Mouse (Mus musculus): ENCODE results near the gene St7. TPM values are rescaled to one million over a fixed set of nuclear protein-coding genes. Genes with fewer than 3 reads are reported as not detected.
A peak's percentile ranks its signal among the peaks of the same experiment; 100 is the strongest.

Gene St7
- total and polyA plus RNA-seq, 2 experiments from 2014 or later, result 17.7 to 38.5 TPM

GRCm38 (mm10) chr6:17742209-17742608 is 49.5 kb downstream of the St7 start:
- Histone ChIP-seq H3K9me3 (replicated peaks; ENCODE audit: control insufficient read depth, low read length) (no peaks in the 10 kb centered on the region), H3K27ac (ENCODE audit: low read depth) (peak overlapping the region; percentile 30; the same call in 1 of the 2 replicates), H3K4me3 (ENCODE audit: low read depth, low read length) (no peak overlapping the region), H3K36me3 (replicated peaks; ENCODE audit: control insufficient read depth, insufficient read depth, low read length) (no peaks in the 10 kb centered on the region), H3K4me1 (ENCODE audit: control insufficient read depth, insufficient read depth) (peaks cover 24% of the 10 kb centered on the region), H3K9ac (replicated peaks; ENCODE audit: low read depth, low read length) (no peak overlapping the region), H3K27me3 (ENCODE audit: control insufficient read depth, insufficient read depth, low read length) (no peaks in the 10 kb centered on the region), H3K4me2 (ENCODE audit: low read depth, low read length) (no peak overlapping the region)
- no peak for ATAC-seq (ENCODE audit: insufficient read depth, low read depth)
- TF ChIP-seq CTCF (IDR thresholded peaks at IDR 0.05; ENCODE audit: low read depth), result no peak
- TF ChIP-seq EP300 (IDR thresholded peaks at IDR 0.05; ENCODE audit: low read depth), result no peak
- WGBS, result 87% methylated on average over 4 of the region's 4 CpGs
- no peak for DNase-seq (ENCODE audit: low spot score)

GRCm38 (mm10) chr6:17743325-17743724 is 50.6 kb downstream of the St7 start:
- no peak for TF ChIP-seq CTCF (IDR thresholded peaks at IDR 0.05; ENCODE audit: low read depth)
- TF ChIP-seq EP300 (IDR thresholded peaks at IDR 0.05; ENCODE audit: low read depth), result no peak
- Histone ChIP-seq H3K4me2 (ENCODE audit: low read depth, low read length) (no peak overlapping the region), H3K27ac (ENCODE audit: low read depth) (peak overlapping the region; percentile 12), H3K27me3 (ENCODE audit: control insufficient read depth, insufficient read depth, low read length) (no peaks in the 10 kb centered on the region), H3K4me3 (ENCODE audit: low read depth, low read length) (no peak overlapping the region), H3K4me1 (ENCODE audit: control insufficient read depth, insufficient read depth) (peaks cover 16% of the 10 kb centered on the region), H3K9me3 (replicated peaks; ENCODE audit: control insufficient read depth, low read length) (no peaks in the 10 kb centered on the region), H3K36me3 (replicated peaks; ENCODE audit: control insufficient read depth, insufficient read depth, low read length) (no peaks in the 10 kb centered on the region), H3K9ac (replicated peaks; ENCODE audit: low read depth, low read length) (no peak overlapping the region)
- 11% methylated on average over 4 of the region's 4 CpGs for WGBS
- no peak for DNase-seq (ENCODE audit: low spot score)
- peak; percentile 77 for ATAC-seq (ENCODE audit: insufficient read depth, low read depth)

GRCm38 (mm10) chr6:17747724-17748123 is 55.0 kb downstream of the St7 start:
- no peak overlapping the region for H3K4me3 ChIP-seq (ENCODE audit: low read depth, low read length)
- H3K9ac ChIP-seq (replicated peaks; ENCODE audit: low read depth, low read length), result no peak overlapping the region
- no peak overlapping the region for H3K4me2 ChIP-seq (ENCODE audit: low read depth, low read length)
- 0 out of 2 replicates have a peak, but pooled peaks cover 10% of the 10 kb centered on the region for H3K4me1 ChIP-seq (ENCODE audit: control insufficient read depth, insufficient read depth)
- DNase-seq (ENCODE audit: low spot score), result no peak
- WGBS, result 87% methylated on average over 13 of the region's 13 CpGs
- no peak for ATAC-seq (ENCODE audit: insufficient read depth, low read depth)
- H3K27ac ChIP-seq (ENCODE audit: low read depth), result no peak overlapping the region
- H3K27me3 ChIP-seq (ENCODE audit: control insufficient read depth, insufficient read depth, low read length), result no peaks in the 10 kb centered on the region
- TF ChIP-seq EP300 (IDR thresholded peaks at IDR 0.05; ENCODE audit: low read depth), result no peak
- TF ChIP-seq CTCF (IDR thresholded peaks at IDR 0.05; ENCODE audit: low read depth), result no peak
- H3K9me3 ChIP-seq (replicated peaks; ENCODE audit: control insufficient read depth, low read length), result no peaks in the 10 kb centered on the region
- no peaks in the 10 kb centered on the region for H3K36me3 ChIP-seq (replicated peaks; ENCODE audit: control insufficient read depth, insufficient read depth, low read length)

GRCm38 (mm10) chr6:17748866-17749582 is 56.3 kb downstream of the St7 start:
- peak overlapping the region; percentile 86 for H3K27ac ChIP-seq (ENCODE audit: low read depth)
- peak; percentile 90 for DNase-seq (ENCODE audit: low spot score)
- ATAC-seq (ENCODE audit: insufficient read depth, low read depth), result peak; percentile 98
- H3K9ac ChIP-seq (replicated peaks; ENCODE audit: low read depth, low read length), result peak overlapping the region; percentile 69
- peak overlapping the region; percentile 69 for H3K4me2 ChIP-seq (ENCODE audit: low read depth, low read length)
- no peaks in the 10 kb centered on the region for H3K36me3 ChIP-seq (replicated peaks; ENCODE audit: control insufficient read depth, insufficient read depth, low read length)
- no peaks in the 10 kb centered on the region for H3K9me3 ChIP-seq (replicated peaks; ENCODE audit: control insufficient read depth, low read length)
- no peaks in the 10 kb centered on the region for H3K27me3 ChIP-seq (ENCODE audit: control insufficient read depth, insufficient read depth, low read length)
- WGBS, result 3% methylated on average over 18 of the region's 18 CpGs
- H3K4me1 ChIP-seq (ENCODE audit: control insufficient read depth, insufficient read depth), result peaks cover 10% of the 10 kb centered on the region
- H3K4me3 ChIP-seq (ENCODE audit: low read depth, low read length), result peak overlapping the region; percentile 57
- TF ChIP-seq EP300 (IDR thresholded peaks at IDR 0.05; ENCODE audit: low read depth), result no peak
- TF ChIP-seq CTCF (IDR thresholded peaks at IDR 0.05; ENCODE audit: low read depth), result peak; percentile 22

GRCm38 (mm10) chr6:17749596-17749995 is 56.9 kb downstream of the St7 start:
- Histone ChIP-seq H3K4me2 (ENCODE audit: low read depth, low read length) (peak overlapping the region; percentile 69), H3K9me3 (replicated peaks; ENCODE audit: control insufficient read depth, low read length) (no peaks in the 10 kb centered on the region), H3K27me3 (ENCODE audit: control insufficient read depth, insufficient read depth, low read length) (no peaks in the 10 kb centered on the region), H3K27ac (ENCODE audit: low read depth) (peak overlapping the region; percentile 86), H3K36me3 (replicated peaks; ENCODE audit: control insufficient read depth, insufficient read depth, low read length) (no peaks in the 10 kb centered on the region), H3K4me3 (ENCODE audit: low read depth, low read length) (peak overlapping the region; percentile 57), H3K4me1 (ENCODE audit: control insufficient read depth, insufficient read depth) (peaks cover 16% of the 10 kb centered on the region), H3K9ac (replicated peaks; ENCODE audit: low read depth, low read length) (peak overlapping the region; percentile 69)
- TF ChIP-seq CTCF (IDR thresholded peaks at IDR 0.05; ENCODE audit: low read depth) (no peak), EP300 (IDR thresholded peaks at IDR 0.05; ENCODE audit: low read depth) (no peak)
- no peak for ATAC-seq (ENCODE audit: insufficient read depth, low read depth)
- no peak for DNase-seq (ENCODE audit: low spot score)
- WGBS, result 22% methylated on average over 3 of the region's 3 CpGs

Data from heart, postnatal 0 days (tissue).